Mouse (Mus musculus) v-Abl transformed pro-B cells (cell line): ENCODE measurements around the gene Slc39a9.

ENCODE experiments used
- in situ Hi-C, 2 experiments: fragments of 400-800 bp; cut with MboI; formaldehyde crosslinking; loops; one replicate each; pipeline ENCODE4 v1.15.1; 2025; ENCODE audit not compliant: unreplicated experiment in 2 of 2

Slc39a9 gene

GRCm38 (mm10) chr12:80643693-80644505 is at the start of gene Slc39a9, which contains the start of gene Erh:
TSS of gene Slc39a9 (plus strand) at chr12:80643883.
TSS of gene Erh (minus strand) at chr12:80644341.
- in situ Hi-C loops = loop anchor here (10.0 to 25.0 kb wide), 3 partner anchors 179 to 1782 kb away; partner anchors contain the start of genes Atp6v1d (in 1 of the 2), Eif2s1 (in 1 of the 2), Exd2 (in 1 of the 2) and Vti1b (in 1 of the 2)

GRCm38 (mm10) chr12:80594141-80594540 is 49.5 kb upstream of the Slc39a9 start:
- in situ Hi-C loops = no loop called here

GRCm38 (mm10) chr12:80594781-80595180 is 48.9 kb upstream of the Slc39a9 start:
- in situ Hi-C loops = no loop called here

DNA sequence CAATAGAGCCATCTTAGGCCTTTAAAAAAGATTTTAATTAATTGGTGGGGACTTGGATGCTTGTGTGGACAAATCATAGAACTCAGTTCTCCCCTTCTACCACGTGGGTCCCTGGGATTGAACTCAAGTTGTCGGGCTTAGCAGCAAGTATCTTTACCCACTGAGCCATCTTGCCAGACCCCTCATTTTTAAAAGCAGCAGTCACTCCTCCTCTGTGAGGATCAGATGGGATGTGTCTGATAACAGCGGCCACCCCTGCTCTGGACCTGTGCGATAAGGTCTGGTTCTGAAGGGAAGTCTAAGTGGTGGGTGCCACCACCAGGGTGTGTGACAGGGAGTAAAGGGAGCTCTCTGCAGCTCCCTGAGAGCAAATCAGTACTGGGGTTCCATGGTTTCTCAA is 48.1 kb upstream of the Slc39a9 start:
- in situ Hi-C loops = no loop called here

- in situ Hi-C loops = no loop called here
Measured at GRCm38 (mm10) chr12:80595968-80596367, 47.7 kb upstream of the Slc39a9 start.

DNA sequence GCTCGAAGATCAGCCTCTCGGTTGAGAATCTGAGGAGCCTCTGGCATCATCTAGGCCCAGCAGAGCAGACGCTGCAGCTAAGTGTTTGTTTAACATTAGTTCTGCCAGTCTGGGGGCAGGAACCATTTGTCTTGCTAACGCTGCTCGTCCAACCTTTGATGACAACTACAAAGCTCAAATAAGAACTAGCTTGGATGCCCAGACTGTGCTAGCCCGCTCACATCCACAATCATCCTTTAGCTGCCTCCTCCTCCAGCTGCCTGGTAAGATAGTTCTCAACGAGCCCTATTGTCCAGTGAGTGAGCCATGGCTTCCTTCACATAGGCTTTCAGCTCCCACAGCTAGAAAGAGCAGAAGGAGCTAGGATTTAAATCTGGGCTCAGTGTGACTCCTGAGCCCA is 45.4 kb upstream of the Slc39a9 start:
- in situ Hi-C loops = no loop called here

DNA sequence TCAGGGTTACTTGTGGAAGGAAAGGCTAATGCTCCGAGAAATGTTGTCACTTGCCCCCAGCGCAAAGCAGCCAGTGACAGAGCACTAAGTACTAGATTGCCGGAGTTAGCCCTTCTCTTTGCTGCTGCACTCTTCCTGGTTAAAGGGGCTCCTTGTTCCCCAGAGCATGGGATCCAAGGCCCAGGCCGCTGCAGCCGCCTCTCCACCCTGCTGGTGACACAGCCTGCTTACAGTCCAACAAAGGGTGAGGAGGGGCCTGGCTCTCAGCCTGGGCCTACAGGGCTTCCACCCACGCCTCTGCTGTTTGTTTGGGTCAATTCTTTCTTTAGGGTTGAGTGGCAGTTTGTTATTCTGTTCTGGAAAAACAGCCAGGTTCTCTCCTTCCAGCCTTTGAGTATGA is 44.9 kb upstream of the Slc39a9 start:
- in situ Hi-C loops = no loop called here

- in situ Hi-C loops = no loop called here
Measured at GRCm38 (mm10) chr12:80601597-80602269, 42.0 kb upstream of the Slc39a9 start.

DNA sequence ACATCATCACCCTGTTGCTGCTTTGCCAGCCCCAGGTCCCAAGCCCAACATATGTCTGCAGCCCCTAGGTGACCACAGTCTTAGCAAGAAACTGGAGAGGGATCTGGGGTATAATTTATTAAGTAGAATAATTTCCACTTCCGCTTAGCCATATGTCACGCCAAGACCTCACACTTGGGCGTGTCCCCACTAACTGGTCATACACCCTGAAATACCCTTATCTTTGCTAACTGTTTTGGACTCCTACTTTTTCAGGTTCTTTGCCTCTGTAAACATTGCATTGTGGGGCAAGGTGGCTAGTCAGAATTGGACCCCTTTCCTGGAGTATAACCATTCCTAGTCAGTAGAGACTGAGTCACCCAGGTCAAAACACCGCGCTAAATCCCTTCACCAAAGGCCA is 41.3 kb upstream of the Slc39a9 start:
- in situ Hi-C loops = no loop called here

GRCm38 (mm10) chr12:80603566-80603965 is 40.1 kb upstream of the Slc39a9 start:
- in situ Hi-C loops = no loop called here

- in situ Hi-C loops = no loop called here
Measured at GRCm38 (mm10) chr12:80604218-80604617, 39.5 kb upstream of the Slc39a9 start.

- in situ Hi-C loops = no loop called here
Measured at GRCm38 (mm10) chr12:80608576-80608975, 35.1 kb upstream of the Slc39a9 start.

DNA sequence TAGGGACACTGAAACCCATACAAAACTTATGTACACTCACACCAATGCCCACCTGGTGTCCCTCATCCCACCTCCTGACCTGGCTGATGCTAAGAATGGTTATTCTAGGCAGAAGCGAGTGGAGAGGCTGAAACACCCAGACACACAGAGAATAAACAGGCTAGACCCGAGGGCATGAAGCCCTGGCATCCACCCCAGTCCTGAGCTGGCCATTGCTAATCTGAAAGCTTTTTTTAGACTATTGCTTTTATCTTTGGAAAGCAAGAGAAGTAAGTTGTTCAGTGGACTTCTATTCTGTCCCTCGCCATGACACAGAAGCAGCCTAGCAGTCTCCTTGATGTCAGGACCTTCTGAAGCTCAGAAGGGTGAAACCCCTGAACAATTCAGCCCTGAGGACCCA is 33.8 kb upstream of the Slc39a9 start:
- in situ Hi-C loops = no loop called here

- in situ Hi-C loops = no loop called here
Measured at GRCm38 (mm10) chr12:80612113-80612791, 31.4 kb upstream of the Slc39a9 start.

DNA sequence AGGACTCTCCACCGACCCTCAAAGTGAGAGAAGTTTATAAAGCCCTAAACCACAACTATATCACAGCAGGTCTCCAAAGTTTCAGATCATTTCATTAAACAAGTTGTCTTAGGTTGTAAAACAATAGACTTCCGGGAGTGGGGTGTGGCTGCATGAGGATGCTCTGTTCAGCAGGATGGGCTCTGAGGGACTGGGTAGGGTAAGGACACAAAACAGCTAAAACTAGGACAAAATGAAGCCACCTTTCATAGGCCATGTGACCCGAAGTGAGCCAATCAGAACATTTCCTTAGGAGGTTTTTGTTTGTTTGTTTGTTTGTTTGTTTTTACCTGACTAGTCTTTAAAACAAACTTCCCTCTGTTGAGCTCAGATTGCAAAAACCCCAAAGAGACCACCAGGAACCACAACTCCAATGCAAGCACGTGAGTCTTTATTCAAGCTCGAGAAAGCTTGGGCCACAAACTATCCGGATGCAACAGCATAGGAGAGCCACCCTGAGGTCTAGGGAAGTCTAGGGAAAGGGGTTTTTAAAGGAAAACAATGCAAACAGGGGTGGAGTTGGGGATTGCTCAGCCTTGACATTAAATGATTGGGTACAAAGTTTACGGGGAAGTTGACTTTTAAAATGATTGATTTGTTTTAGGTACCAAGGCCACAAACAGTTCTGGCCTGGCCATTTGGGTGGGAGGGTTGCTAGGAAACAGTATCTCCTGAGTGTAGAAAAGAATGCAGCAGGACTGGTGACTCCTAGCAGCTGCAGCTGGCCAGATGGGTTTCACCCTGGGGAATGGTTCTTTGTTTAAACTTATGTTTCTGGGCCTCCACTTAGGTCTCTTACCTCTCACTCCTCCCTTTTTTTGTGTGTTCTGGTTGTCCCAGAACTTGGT is 28.1 kb upstream of the Slc39a9 start:
- in situ Hi-C loops = no loop called here

DNA sequence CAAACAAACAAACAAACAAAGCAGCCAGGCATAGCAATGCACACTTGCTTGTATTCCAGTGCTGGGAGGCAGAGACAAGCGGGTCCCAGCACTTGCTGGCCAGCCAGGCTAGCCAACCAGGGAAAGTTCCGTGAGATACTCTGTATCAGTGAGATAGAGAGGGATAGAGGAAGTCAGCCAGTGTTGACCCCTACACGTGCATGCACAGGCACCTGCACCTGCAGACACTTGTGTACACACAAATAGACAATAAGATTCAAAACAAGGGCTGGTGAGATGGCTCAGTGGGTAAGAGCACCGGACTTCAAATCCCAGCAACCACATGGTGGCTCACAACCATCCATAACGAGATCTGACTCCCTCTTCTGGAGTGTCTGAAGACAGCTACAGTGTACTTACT is 23.2 kb upstream of the Slc39a9 start:
- in situ Hi-C loops = no loop called here

DNA sequence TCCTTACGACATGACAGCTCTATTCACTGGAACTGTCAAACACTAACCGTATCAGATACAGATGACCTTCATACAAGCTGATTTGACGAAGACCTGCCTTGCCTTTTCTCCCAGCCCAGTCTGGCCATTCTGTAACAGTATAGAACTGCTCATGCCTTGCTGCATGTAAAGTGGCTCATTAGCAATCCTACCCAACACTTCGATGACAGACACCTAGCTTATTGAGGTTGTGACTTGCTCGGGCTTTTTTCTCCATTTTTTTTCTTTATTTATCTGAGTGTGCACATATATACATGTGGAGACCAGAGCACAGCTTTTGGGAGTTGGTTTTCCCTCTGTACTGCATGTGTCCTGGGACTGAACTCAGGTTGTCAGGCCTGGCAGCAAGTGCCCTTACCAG is 11.9 kb upstream of the Slc39a9 start:
- in situ Hi-C loops = loop anchor here (25.0 kb wide), 2 partner anchors 1469 to 1769 kb away; partner anchors contain the start of genes Atp6v1d (in 1 of the 2), Eif2s1 (in 1 of the 2) and Vti1b (in 1 of the 2)

- in situ Hi-C loops = loop anchor here (10.0 to 25.0 kb wide), 3 partner anchors 178 to 1781 kb away; partner anchors contain the start of genes Atp6v1d (in 1 of the 2), Eif2s1 (in 1 of the 2), Exd2 (in 1 of the 2) and Vti1b (in 1 of the 2)
Measured at GRCm38 (mm10) chr12:80642725-80643692, 674 bp upstream of the Slc39a9 start.

GRCm38 (mm10) chr12:80644506-80644868 is 804 bp downstream of the Slc39a9 start:
- in situ Hi-C loops = loop anchor here (10.0 to 25.0 kb wide), 3 partner anchors 180 to 1782 kb away; partner anchors contain the start of genes Atp6v1d (in 1 of the 2), Eif2s1 (in 1 of the 2), Exd2 (in 1 of the 2) and Vti1b (in 1 of the 2)
